14 mouse cellular contexts compared by ENCODE assay signal in genomic region chr11:100980438-100980837, GRCm38 (mm10). TPM values are rescaled to one million over a fixed set of nuclear protein-coding genes. Genes with fewer than 3 reads are reported as not detected.
DNase-seq lines count a peak whose midpoint lies in the region; ATAC-seq and TF ChIP-seq lines count a peak whose summit lies in the region.
"Had no signal": no experiment of that assay in that cellular context is flagged by ENCODE, and none has a peak within 500 bp of the region (broad histone marks: within the 10 kb centered on the region; RNA-seq: fewer than 3 reads in every experiment).

No protein-coding gene starts in this region.

- H3K27ac ChIP-seq in heart, embryonic 11.5 days (ENCODE audit: low read depth, low read length) = peak overlapping the region; percentile 18; the same call in 1 of the 2 replicates
- H3K27ac ChIP-seq in kidney, embryonic 14.5 days (ENCODE audit: low read depth, low read length) = 0 out of 2 replicates have a peak overlapping the region, but pooled peaks have one; percentile 8
- H3K27ac ChIP-seq in lung, embryonic 16.5 days (ENCODE audit: low read length) = peak overlapping the region; percentile 77
- H3K27ac ChIP-seq: forebrain, embryonic 10.5 days; midbrain, embryonic 10.5 days had no signal

- no peak overlapping the region for H3K4me3 ChIP-seq in heart, embryonic 11.5 days (ENCODE audit: low read depth, low read length)
- H3K4me3 ChIP-seq in kidney, embryonic 14.5 days (ENCODE audit: low read length) = no peak overlapping the region
- no peak overlapping the region for H3K4me3 ChIP-seq in lung, embryonic 16.5 days (ENCODE audit: low read length)
- H3K4me3 ChIP-seq in myocyte = no peak overlapping the region
- H3K4me3 ChIP-seq: forebrain, embryonic 10.5 days; midbrain, embryonic 10.5 days had no signal

- H3K79me2 ChIP-seq in myocyte (ENCODE audit: control insufficient read depth, insufficient read depth) = no peaks in the 10 kb centered on the region

- no peak overlapping the region for H3K9ac ChIP-seq in heart, embryonic 11.5 days (ENCODE audit: low read depth, low read length)
- H3K9ac ChIP-seq in kidney, embryonic 14.5 days (ENCODE audit: low read depth, low read length) = no peak overlapping the region
- H3K9ac ChIP-seq in lung, embryonic 16.5 days (ENCODE audit: low read length) = no peak overlapping the region

- no peaks in the 10 kb centered on the region for H3K9me3 ChIP-seq in heart, embryonic 11.5 days (replicated peaks; ENCODE audit: control insufficient read depth, low read length)
- H3K9me3 ChIP-seq in kidney, embryonic 14.5 days (ENCODE audit: control insufficient read depth, low read length) = no peaks in the 10 kb centered on the region
- no peaks in the 10 kb centered on the region for H3K9me3 ChIP-seq in lung, embryonic 16.5 days (ENCODE audit: control insufficient read depth, low read length)
- H3K9me3 ChIP-seq: forebrain, embryonic 10.5 days; G1E; midbrain, embryonic 10.5 days had no signal

- no peak for TF ChIP-seq POLR2A in myocyte (IDR thresholded peaks at IDR 0.05; ENCODE audit: insufficient read length, low read depth)

- H3K4me2 ChIP-seq in heart, embryonic 11.5 days = no peak overlapping the region
- no peak overlapping the region for H3K4me2 ChIP-seq in kidney, embryonic 14.5 days (replicated peaks; ENCODE audit: low read depth, low read length)
- no peak overlapping the region for H3K4me2 ChIP-seq in lung, embryonic 16.5 days (ENCODE audit: low read depth, low read length)
- H3K4me2 ChIP-seq in myocyte (ENCODE audit: low read depth) = peak overlapping the region; percentile 80

- no peaks in the 10 kb centered on the region for H3K36me3 ChIP-seq in heart, embryonic 11.5 days (ENCODE audit: control insufficient read depth, insufficient read depth, low read length)
- no peaks in the 10 kb centered on the region for H3K36me3 ChIP-seq in kidney, embryonic 14.5 days (ENCODE audit: control insufficient read depth, insufficient read depth, low read length)
- H3K36me3 ChIP-seq in lung, embryonic 16.5 days (ENCODE audit: control insufficient read depth, insufficient read depth, low read length) = no peaks in the 10 kb centered on the region
- H3K36me3 ChIP-seq in myocyte (ENCODE audit: control insufficient read depth, insufficient read depth) = no peaks in the 10 kb centered on the region
- H3K36me3 ChIP-seq: forebrain, embryonic 10.5 days; G1E; midbrain, embryonic 10.5 days had no signal

- ATAC-seq in heart, embryonic 11.5 days (replicated peaks; ENCODE audit: insufficient number of reproducible peaks, low FRiP score, low TSS enrichment) = no peak
- ATAC-seq in kidney, embryonic 14.5 days (ENCODE audit: low FRiP score, low TSS enrichment) = no peak
- ATAC-seq in lung, embryonic 16.5 days (ENCODE audit: low read depth) = no peak

- WGBS in heart, embryonic 11.5 days (ENCODE audit: insufficient replicate concordance) = 61% methylated on average over 1 of the region's 1 CpGs
- 72% methylated on average over 1 of the region's 1 CpGs for WGBS in kidney, embryonic 14.5 days
- 63% methylated on average over 1 of the region's 1 CpGs for WGBS in lung, embryonic 16.5 days

- no peak for DNase-seq in heart, adult 9 months (ENCODE audit: low spot score in 2 of 2)
- DNase-seq in kidney, postnatal 10 days = no peak
- DNase-seq in lung, postnatal 25 days (ENCODE audit: low spot score) = no peak
- DNase-seq in right cerebral cortex, postnatal 10 days (ENCODE audit: low spot score in 2 of 2) = no peak
- DNase-seq: cerebellum, adult 9-11 months; lung, adult 2 months; right cerebral cortex, postnatal 14 days had no signal

- H3ac ChIP-seq in myocyte (ENCODE audit: control insufficient read depth, insufficient read length) = no peak overlapping the region

- H3K27me3 ChIP-seq in heart, embryonic 11.5 days (ENCODE audit: control insufficient read depth, insufficient read depth, low read length) = no peaks in the 10 kb centered on the region
- no peaks in the 10 kb centered on the region; the same call in 1 of the 2 replicates for H3K27me3 ChIP-seq in kidney, embryonic 14.5 days (ENCODE audit: control insufficient read depth, insufficient read depth, low read length)
- no peaks in the 10 kb centered on the region for H3K27me3 ChIP-seq in lung, embryonic 16.5 days (ENCODE audit: control insufficient read depth, insufficient read depth, low read depth, low read length)
- H3K27me3 ChIP-seq in myocyte (ENCODE audit: control insufficient read depth, insufficient read depth, insufficient read length) = no peaks in the 10 kb centered on the region

- H3K4me1 ChIP-seq in heart, embryonic 11.5 days (ENCODE audit: control insufficient read depth, insufficient read depth, low read length) = peaks cover 4% of the 10 kb centered on the region; the same call in 1 of the 2 replicates
- no peaks in the 10 kb centered on the region for H3K4me1 ChIP-seq in kidney, embryonic 14.5 days (ENCODE audit: control insufficient read depth, insufficient read depth, low read length)
- peaks cover 9% of the 10 kb centered on the region for H3K4me1 ChIP-seq in lung, embryonic 16.5 days (replicated peaks; ENCODE audit: control insufficient read depth, insufficient read depth, low read length)

TF ChIP-seq in myocyte, 11 proteins besides CTCF, POLR2A, EP300 and RAD21:
- TF ChIP-seq MAX (IDR thresholded peaks at IDR 0.05; ENCODE audit: low read depth) (no peak), USF1 (IDR thresholded peaks at IDR 0.05; ENCODE audit: low read depth) (no peak), E2F4 (IDR thresholded peaks at IDR 0.05; ENCODE audit: insufficient read depth) (no peak), POLR2AphosphoS2 (IDR thresholded peaks at IDR 0.05; ENCODE audit: insufficient read length, low read depth) (no peak), SRF (IDR thresholded peaks at IDR 0.05; ENCODE audit: control insufficient read depth, insufficient read length, low read depth) (no peak), CEBPB (IDR thresholded peaks at IDR 0.05; ENCODE audit: insufficient read depth, poor library complexity, severe bottlenecking) (no peak), REST (IDR thresholded peaks at IDR 0.05; ENCODE audit: insufficient read depth, insufficient read length) (no peak), TCF3 (IDR thresholded peaks at IDR 0.05; ENCODE audit: insufficient read length, low read depth) (no peak), MYOD1 (IDR thresholded peaks at IDR 0.05; ENCODE audit: control insufficient read depth in 1 of 3, insufficient read length in 2 of 3, low read depth in 2 of 3) (no peak), TCF12 (IDR thresholded peaks at IDR 0.05; ENCODE audit: insufficient read depth, poor library complexity, severe bottlenecking) (no peak), MYOG (IDR thresholded peaks at IDR 0.05; ENCODE audit: control insufficient read depth in 1 of 3, insufficient read depth in 1 of 3, insufficient read length in 2 of 3, low read depth in 2 of 3) (no peak)

RNA-seq across cellular contexts. Expression of gene Cavin1, which starts 9.8 kb away (rescaled TPM):
- polyA plus RNA-seq in heart, embryonic 11.5 days (2014; fragmentation: Nextera tagmentation; extraction: Ambion mirVana) = 113 and 175 TPM in 2 replicates
- polyA plus RNA-seq in kidney, embryonic 14.5 days (2014; fragmentation: Nextera tagmentation; extraction: Ambion mirVana) = 40.7 and 45.1 TPM in 2 replicates
- 461 and 464 TPM in 2 replicates for polyA plus RNA-seq in lung, embryonic 16.5 days (2015; fragmentation: Nextera tagmentation; extraction: Ambion mirVana)
- 284 TPM for polyA plus RNA-seq in myocyte (2012; fragmentation: generic; extraction: Trizol)

RNA-seq across cellular contexts. Expression of gene Atp6v0a1, which starts 28.8 kb away (rescaled TPM):
- 57.1 and 62.2 TPM in 2 replicates for polyA plus RNA-seq in heart, embryonic 11.5 days (2014; fragmentation: Nextera tagmentation; extraction: Ambion mirVana)
- polyA plus RNA-seq in kidney, embryonic 14.5 days (2014; fragmentation: Nextera tagmentation; extraction: Ambion mirVana) = 29.2 and 38.8 TPM in 2 replicates
- 36.7 and 36.9 TPM in 2 replicates for polyA plus RNA-seq in lung, embryonic 16.5 days (2015; fragmentation: Nextera tagmentation; extraction: Ambion mirVana)
- 45.0 TPM for polyA plus RNA-seq in myocyte (2012; fragmentation: generic; extraction: Trizol)

RNA-seq across cellular contexts. Expression of gene Stat3, which starts 41.1 kb away (rescaled TPM):
- polyA plus RNA-seq in heart, embryonic 11.5 days (2014; fragmentation: Nextera tagmentation; extraction: Ambion mirVana) = 45.0 and 49.0 TPM in 2 replicates
- polyA plus RNA-seq in kidney, embryonic 14.5 days (2014; fragmentation: Nextera tagmentation; extraction: Ambion mirVana) = 25.3 and 40.0 TPM in 2 replicates
- 58.5 and 63.7 TPM in 2 replicates for polyA plus RNA-seq in lung, embryonic 16.5 days (2015; fragmentation: Nextera tagmentation; extraction: Ambion mirVana)
- polyA plus RNA-seq in myocyte (2012; fragmentation: generic; extraction: Trizol) = 93.7 TPM

Comparison
In these comparisons a context has a peak if more than half of its experiments do, and no peak if none do; other contexts are left out.
1. H3K27ac ChIP-seq: peak in every context shown above with its lines; median percentile 77 in lung, embryonic 16.5 days; 18 in heart, embryonic 11.5 days; 8 in kidney, embryonic 14.5 days.